Comparison of ENCODE assay signal across 8 mouse cellular contexts in the genomic region with DNA sequence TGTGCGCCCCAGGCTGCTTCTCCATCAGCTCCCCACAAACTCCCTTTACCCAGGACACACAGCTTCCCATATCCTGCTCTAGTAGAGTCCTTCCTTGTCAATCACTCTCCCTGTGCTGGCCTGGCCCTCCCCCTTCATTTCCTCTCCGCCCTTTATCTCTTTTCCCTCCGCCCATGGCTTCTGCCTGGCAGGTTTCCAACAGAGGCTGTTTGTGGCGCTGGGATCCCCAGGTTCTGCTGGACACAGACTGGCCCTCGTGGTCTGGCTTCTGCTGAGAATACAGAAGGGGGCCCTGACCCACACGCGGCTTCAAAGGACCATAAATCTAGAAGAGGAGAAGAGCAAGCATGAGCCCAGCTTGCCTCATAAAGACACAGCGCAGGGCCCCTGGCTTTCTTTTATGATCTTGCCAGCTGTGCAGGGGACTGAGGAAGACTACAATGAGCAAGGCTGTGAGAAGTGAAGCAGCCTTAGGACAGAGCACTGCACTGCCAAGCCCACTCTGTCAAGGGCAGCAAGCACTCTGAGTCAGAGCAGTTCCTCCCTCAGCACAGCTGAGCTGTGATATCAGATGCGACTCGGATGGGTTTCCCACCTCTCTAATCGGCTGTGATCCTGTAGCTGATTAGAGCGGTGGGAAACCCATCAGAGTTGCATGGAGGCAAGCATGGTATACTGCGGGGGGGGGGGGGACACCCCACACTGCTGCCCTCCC. TPM values are rescaled to one million over a fixed set of nuclear protein-coding genes. Genes with fewer than 3 reads are reported as not detected.
A peak's percentile ranks its signal among the peaks of the same experiment; 100 is the strongest.
DNase-seq lines count a peak whose midpoint lies in the region; ATAC-seq lines count a peak whose summit lies in the region.

No protein-coding gene starts in this region.

- H3K9me3 ChIP-seq in megakaryocyte, embryonic 14.5 days, result no peaks in the 10 kb centered on the region
- H3K9me3 ChIP-seq in heart, embryonic 10.5 days, result no peaks in the 10 kb centered on the region
- no peaks in the 10 kb centered on the region for H3K9me3 ChIP-seq in lung, embryonic 15.5 days

- ATAC-seq in megakaryocyte, adult 5-6 weeks (ENCODE audit: poor library complexity, severe bottlenecking), result no peak
- ATAC-seq in lung, embryonic 15.5 days (ENCODE audit: borderline replicate concordance, extremely low read depth, low FRiP score, low TSS enrichment), result peak; percentile 72

- no peak overlapping the region for H3K9ac ChIP-seq in lung, embryonic 15.5 days

- peaks cover 6% of the 10 kb centered on the region for H3K27me3 ChIP-seq in megakaryocyte, embryonic 14.5 days (replicated peaks)
- H3K27me3 ChIP-seq in heart, embryonic 10.5 days (ENCODE audit: insufficient read depth, poor library complexity, severe bottlenecking), result peaks cover 30% of the 10 kb centered on the region
- H3K27me3 ChIP-seq in lung, embryonic 15.5 days, result 0 out of 2 replicates have a peak, but pooled peaks cover 2% of the 10 kb centered on the region

- H3K4me1 ChIP-seq in megakaryocyte, embryonic 14.5 days, result peaks cover 81% of the 10 kb centered on the region
- H3K4me1 ChIP-seq in heart, embryonic 10.5 days, result peaks cover 45% of the 10 kb centered on the region
- H3K4me1 ChIP-seq in lung, embryonic 15.5 days, result peaks cover 19% of the 10 kb centered on the region

- H3K4me3 ChIP-seq in megakaryocyte, embryonic 14.5 days (replicated peaks), result peak overlapping the region; percentile 78
- peak overlapping the region; percentile 43 for H3K4me3 ChIP-seq in heart, embryonic 10.5 days
- H3K4me3 ChIP-seq in lung, embryonic 15.5 days, result no peak overlapping the region

- H3K36me3 ChIP-seq in megakaryocyte, embryonic 14.5 days (replicated peaks; ENCODE audit: low read length), result peaks cover 22% of the 10 kb centered on the region
- peaks cover 8% of the 10 kb centered on the region; the same call in 1 of the 2 replicates for H3K36me3 ChIP-seq in heart, embryonic 10.5 days
- no peaks in the 10 kb centered on the region for H3K36me3 ChIP-seq in lung, embryonic 15.5 days

- 11% methylated on average over 13 of the region's 13 CpGs for WGBS in heart, embryonic 10.5 days
- 15% methylated on average over 13 of the region's 13 CpGs for whole genome bisulfite sequencing in lung, embryonic 15.5 days

- H3K4me2 ChIP-seq in lung, embryonic 15.5 days, result peak overlapping the region; percentile 43

- peak; percentile 55 for DNase-seq in embryo, embryonic 10 days (ENCODE audit: low spot score)
- DNase-seq in heart, embryonic 10.5 days (ENCODE audit: low spot score), result peak; percentile 85
- peak; percentile 63 to 68 for DNase-seq in kidney, adult 8-10 months
- peak; percentile 88 for DNase-seq in retina, postnatal 1 day
- DNase-seq in cerebellum, adult 11 months, result no peak

- peak overlapping the region; percentile 75 for H3K27ac ChIP-seq in heart, embryonic 10.5 days
- peak overlapping the region; percentile 19; the same call in 1 of the 2 replicates for H3K27ac ChIP-seq in lung, embryonic 15.5 days

RNA-seq across cellular contexts. Expression of gene Gm14137, which starts 1.3 kb away (rescaled TPM):
- polyA plus RNA-seq in megakaryocyte, embryonic 14.5 days (2012; ENCODE audit: insufficient read depth, low replicate concordance), result not detected in 2 replicates
- not detected in 2 replicates for total RNA-seq in megakaryocyte, adult 5-6 weeks (2015)
- not detected in 2 replicates for total RNA-seq in megakaryocyte, adult 5-6 weeks (2017)
- polyA plus RNA-seq in heart, embryonic 10.5 days (2016; fragmentation: Nextera tagmentation; extraction: Ambion mirVana), result 0.48 and 0.71 TPM in 2 replicates
- 0.45 and 0.48 TPM in 2 replicates for polyA plus RNA-seq in lung, embryonic 15.5 days (2015; fragmentation: Nextera tagmentation; extraction: Ambion mirVana)

RNA-seq across cellular contexts. Expression of gene Gchfr, which starts 5.4 kb away (rescaled TPM):
- 31.5 and 35.5 TPM in 2 replicates for polyA plus RNA-seq in megakaryocyte, embryonic 14.5 days (2012; ENCODE audit: insufficient read depth, low replicate concordance)
- not detected in 2 replicates for total RNA-seq in megakaryocyte, adult 5-6 weeks (2015)
- not detected in 2 replicates for total RNA-seq in megakaryocyte, adult 5-6 weeks (2017)
- polyA plus RNA-seq in heart, embryonic 10.5 days (2016; fragmentation: Nextera tagmentation; extraction: Ambion mirVana), result 7.4 and 9.1 TPM in 2 replicates
- polyA plus RNA-seq in lung, embryonic 15.5 days (2015; fragmentation: Nextera tagmentation; extraction: Ambion mirVana), result 22.1 and 28.6 TPM in 2 replicates

RNA-seq across cellular contexts. Expression of gene Rmdn3, which starts 16.2 kb away (rescaled TPM):
- polyA plus RNA-seq in megakaryocyte, embryonic 14.5 days (2012; ENCODE audit: insufficient read depth, low replicate concordance), result 4.6 and 12.9 TPM in 2 replicates
- 7.0 and 10.7 TPM in 2 replicates for total RNA-seq in megakaryocyte, adult 5-6 weeks (2015)
- total RNA-seq in megakaryocyte, adult 5-6 weeks (2017), result 15.1 and 20.2 TPM in 2 replicates
- 36.4 and 43.8 TPM in 2 replicates for polyA plus RNA-seq in heart, embryonic 10.5 days (2016; fragmentation: Nextera tagmentation; extraction: Ambion mirVana)
- 36.9 and 37.9 TPM in 2 replicates for polyA plus RNA-seq in lung, embryonic 15.5 days (2015; fragmentation: Nextera tagmentation; extraction: Ambion mirVana)

RNA-seq across cellular contexts. Expression of gene Zfyve19, which starts 35.4 kb away (rescaled TPM):
- polyA plus RNA-seq in megakaryocyte, embryonic 14.5 days (2012; ENCODE audit: insufficient read depth, low replicate concordance), result 2.9 and 19.5 TPM in 2 replicates
- total RNA-seq in megakaryocyte, adult 5-6 weeks (2015), result 16.4 and 21.6 TPM in 2 replicates
- 30.7 and 39.8 TPM in 2 replicates for total RNA-seq in megakaryocyte, adult 5-6 weeks (2017)
- polyA plus RNA-seq in heart, embryonic 10.5 days (2016; fragmentation: Nextera tagmentation; extraction: Ambion mirVana), result 46.4 and 50.4 TPM in 2 replicates
- polyA plus RNA-seq in lung, embryonic 15.5 days (2015; fragmentation: Nextera tagmentation; extraction: Ambion mirVana), result 42.6 and 53.4 TPM in 2 replicates

RNA-seq across cellular contexts. Expression of gene Dnajc17, which starts 35.6 kb away (rescaled TPM):
- polyA plus RNA-seq in megakaryocyte, embryonic 14.5 days (2012; ENCODE audit: insufficient read depth, low replicate concordance), result 2.4 and 23.7 TPM in 2 replicates
- total RNA-seq in megakaryocyte, adult 5-6 weeks (2015), result 22.8 and 24.1 TPM in 2 replicates
- total RNA-seq in megakaryocyte, adult 5-6 weeks (2017), result 46.7 and 50.7 TPM in 2 replicates
- polyA plus RNA-seq in heart, embryonic 10.5 days (2016; fragmentation: Nextera tagmentation; extraction: Ambion mirVana), result 14.8 and 19.5 TPM in 2 replicates
- 18.8 and 19.5 TPM in 2 replicates for polyA plus RNA-seq in lung, embryonic 15.5 days (2015; fragmentation: Nextera tagmentation; extraction: Ambion mirVana)
